Mouse (Mus musculus): ENCODE results near the gene Taldo1.

The Taldo1 gene

GRCm38 (mm10) chr7:141423811-141424210, 31.8 kb downstream of the Taldo1 start:
- no peak for DNase-seq (ENCODE audit: low spot score)

- no peak for DNase-seq (ENCODE audit: low spot score)
These were observed 35.1 kb downstream of the Taldo1 start for GRCm38 (mm10) chr7:141426948-141427730.

- no peak for DNase-seq (ENCODE audit: low spot score)
These were observed 36.7 kb downstream of the Taldo1 start for GRCm38 (mm10) chr7:141428701-141429100.

- DNase-seq (ENCODE audit: low spot score), result no peak
These were observed 37.3 kb downstream of the Taldo1 start, which contains the start of gene Cend1 for GRCm38 (mm10) chr7:141429310-141429709. Gene Cend1 (minus strand): TSS chr7:141429491.

GRCm38 (mm10) chr7:141429840-141430584, 38.0 kb downstream of the Taldo1 start:
- no peak for DNase-seq (ENCODE audit: low spot score)

- no peak for DNase-seq (ENCODE audit: low spot score)
These were observed 38.7 kb downstream of the Taldo1 start for GRCm38 (mm10) chr7:141430585-141431240.

- no peak for DNase-seq (ENCODE audit: low spot score)
These were observed 39.6 kb downstream of the Taldo1 start for GRCm38 (mm10) chr7:141431434-141432185.

- no peak for DNase-seq (ENCODE audit: low spot score)
These were observed 40.2 kb downstream of the Taldo1 start for GRCm38 (mm10) chr7:141432186-141432611.

- no peak for DNase-seq (ENCODE audit: low spot score)
These were observed 40.9 kb downstream of the Taldo1 start for GRCm38 (mm10) chr7:141432741-141433516.

GRCm38 (mm10) chr7:141433517-141434400, 41.8 kb downstream of the Taldo1 start:
- no peak for DNase-seq (ENCODE audit: low spot score)

- no peak for DNase-seq (ENCODE audit: low spot score)
These were observed 42.5 kb downstream of the Taldo1 start for GRCm38 (mm10) chr7:141434464-141434863.

GRCm38 (mm10) chr7:141435129-141435855, 43.3 kb downstream of the Taldo1 start:
- DNase-seq (ENCODE audit: low spot score), result no peak

GRCm38 (mm10) chr7:141435856-141436522, 44.0 kb downstream of the Taldo1 start:
- DNase-seq (ENCODE audit: low spot score), result no peak

GRCm38 (mm10) chr7:141436523-141436892, 44.5 kb downstream of the Taldo1 start:
- no peak for DNase-seq (ENCODE audit: low spot score)

- peak; percentile 70 for DNase-seq (ENCODE audit: low spot score)
These were observed 45.5 kb downstream of the Taldo1 start, which contains the start of gene Slc25a22 for GRCm38 (mm10) chr7:141437178-141438120. Gene Slc25a22 (minus strand): TSS chr7:141437892.

- no peak for DNase-seq (ENCODE audit: low spot score)
These were observed 46.4 kb downstream of the Taldo1 start for GRCm38 (mm10) chr7:141438201-141438968.

- no peak for DNase-seq (ENCODE audit: low spot score)
These were observed 47.2 kb downstream of the Taldo1 start for GRCm38 (mm10) chr7:141439140-141439679.

Data from ovary, postnatal 10 days (tissue).